Mouse (Mus musculus) gastrocnemius, adult 2 months (tissue): ENCODE measurements around the gene Tjp1. TPM values are rescaled to one million over a fixed set of nuclear protein-coding genes. Genes with fewer than 3 reads are reported as not detected.

ENCODE experiments used
- DNase-seq: peaks from one replicate; pipeline ENCODE4 v3.0.0; 2022
- H3K27ac ChIP-seq: fragments of 200-600 bp; 2 replicates; pipeline ENCODE4 v1.8.1; 2022; ENCODE audit warnings: mild to moderate bottlenecking
- H3K4me3 ChIP-seq: fragments of 200-600 bp; 2 replicates; pipeline ENCODE4 v1.8.1; 2022; ENCODE audit warnings: mild to moderate bottlenecking, moderate library complexity
- CTCF ChIP-seq: fragments of 200-600 bp; IDR thresholded peaks from 2 replicates; pipeline ENCODE4 v1.8.1; 2022; ENCODE audit warnings: antibody characterized with exemption, mild to moderate bottlenecking, moderate library complexity
- intact Hi-C: fragments of 180-260 bp; cut with DNase I; formaldehyde crosslinking; loops from one replicate; pipeline ENCODE4 v1.15.1; 2025
- total RNA-seq, 2 experiments: library from RNA; stranded (reverse); gene quantifications; 2 replicates each; pipeline ENCODE4 v1.2.3; 2021

Tjp1 gene
- total RNA-seq, 2 experiments from 2014 or later: 21.1 to 23.8 TPM

DNA sequence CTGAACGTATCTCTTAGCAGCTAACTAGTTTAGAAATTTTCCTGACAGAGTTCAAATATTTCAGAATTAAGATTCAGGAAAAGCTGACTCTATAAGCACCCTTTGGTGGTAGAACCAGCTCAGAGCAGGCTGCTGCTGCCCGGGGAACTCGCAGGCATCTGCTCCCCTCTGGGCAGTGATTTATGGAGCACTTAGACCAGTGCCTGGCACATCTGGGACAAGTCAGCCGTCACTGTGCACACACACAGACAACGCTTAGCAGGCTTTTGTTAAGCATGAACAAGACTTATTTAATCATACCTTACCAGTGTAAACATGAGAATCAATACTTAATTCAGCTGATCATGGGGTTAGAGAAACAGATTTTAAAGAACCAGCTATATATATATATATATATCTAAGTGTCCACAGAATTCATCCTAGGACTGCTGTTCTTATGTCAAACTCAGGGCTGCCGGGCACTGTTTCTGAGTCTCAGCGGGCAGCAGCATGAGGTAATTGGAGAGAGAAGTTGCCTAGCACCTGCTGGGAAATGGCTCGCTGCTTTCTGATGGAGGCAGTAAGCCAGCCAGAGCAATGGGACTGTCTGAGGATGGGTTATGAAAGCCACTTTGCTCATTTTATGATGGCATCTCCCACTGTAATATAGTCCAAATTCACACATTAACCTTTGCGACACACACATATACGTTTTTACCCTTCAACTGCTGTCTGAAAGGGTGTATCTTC lies 14.0 kb downstream of the Tjp1 start:
- TF ChIP-seq CTCF: no peak
- intact Hi-C loops: no loop called here
- DNase-seq: no peak
- Histone ChIP-seq H3K4me3 (no peak overlapping the region), H3K27ac (no peak overlapping the region)

- H3K27ac ChIP-seq: no peak overlapping the region
- intact Hi-C loops: no loop called here
- no peak for TF ChIP-seq CTCF
- DNase-seq: peak; percentile 36
- no peak overlapping the region for H3K4me3 ChIP-seq
Measured at GRCm38 (mm10) chr7:65509357-65509756, 18.2 kb downstream of the Tjp1 start.

DNA sequence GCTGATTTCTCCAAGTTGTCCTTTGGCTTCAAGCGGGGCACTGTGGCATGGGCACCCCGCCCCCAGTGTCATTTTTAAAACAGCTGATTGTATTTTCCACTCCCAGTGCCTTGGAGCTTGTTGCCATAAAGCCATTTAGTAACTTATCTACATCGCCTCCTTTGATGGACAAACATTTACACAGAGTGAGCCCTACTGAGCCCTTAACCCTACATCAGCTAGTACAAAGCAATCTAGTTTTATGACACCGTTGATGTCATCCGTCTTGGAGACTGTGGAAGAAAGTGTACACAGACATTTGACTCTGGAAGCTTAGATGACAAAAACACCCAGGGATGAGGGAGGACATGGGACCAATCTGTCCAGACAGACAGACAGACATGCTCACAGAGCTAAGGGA lies 20.2 kb downstream of the Tjp1 start:
- no peak overlapping the region for H3K4me3 ChIP-seq
- no peak for DNase-seq
- no peak overlapping the region for H3K27ac ChIP-seq
- no peak for TF ChIP-seq CTCF
- intact Hi-C loops: no loop called here

GRCm38 (mm10) chr7:65502486-65503322 lies 24.9 kb downstream of the Tjp1 start:
- no peak overlapping the region for H3K27ac ChIP-seq
- intact Hi-C loops: no loop called here
- TF ChIP-seq CTCF: no peak
- H3K4me3 ChIP-seq: no peak overlapping the region
- no peak for DNase-seq

DNA sequence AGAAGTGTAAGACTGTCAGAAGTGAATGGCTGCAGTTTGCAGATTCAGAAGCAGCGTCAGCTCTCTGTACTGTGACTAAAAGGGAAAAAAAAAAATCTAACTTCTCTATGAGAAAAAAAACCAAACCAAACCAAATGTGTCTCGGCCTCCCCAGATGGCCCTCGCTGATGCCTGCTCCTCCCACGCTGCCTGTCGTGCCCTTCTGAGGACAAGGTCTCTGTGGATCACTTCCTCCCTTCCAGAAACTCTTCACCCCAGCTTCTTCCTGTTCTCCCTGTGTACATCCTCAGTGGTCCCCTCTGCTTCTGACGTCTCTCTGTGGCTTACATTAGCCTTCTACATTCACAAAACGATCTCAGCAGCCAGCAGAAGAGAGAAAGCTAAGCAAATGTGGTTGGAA lies 26.8 kb downstream of the Tjp1 start:
- intact Hi-C loops: no loop called here
- Histone ChIP-seq H3K27ac (no peak overlapping the region), H3K4me3 (no peak overlapping the region)
- DNase-seq: no peak
- TF ChIP-seq CTCF: no peak

DNA sequence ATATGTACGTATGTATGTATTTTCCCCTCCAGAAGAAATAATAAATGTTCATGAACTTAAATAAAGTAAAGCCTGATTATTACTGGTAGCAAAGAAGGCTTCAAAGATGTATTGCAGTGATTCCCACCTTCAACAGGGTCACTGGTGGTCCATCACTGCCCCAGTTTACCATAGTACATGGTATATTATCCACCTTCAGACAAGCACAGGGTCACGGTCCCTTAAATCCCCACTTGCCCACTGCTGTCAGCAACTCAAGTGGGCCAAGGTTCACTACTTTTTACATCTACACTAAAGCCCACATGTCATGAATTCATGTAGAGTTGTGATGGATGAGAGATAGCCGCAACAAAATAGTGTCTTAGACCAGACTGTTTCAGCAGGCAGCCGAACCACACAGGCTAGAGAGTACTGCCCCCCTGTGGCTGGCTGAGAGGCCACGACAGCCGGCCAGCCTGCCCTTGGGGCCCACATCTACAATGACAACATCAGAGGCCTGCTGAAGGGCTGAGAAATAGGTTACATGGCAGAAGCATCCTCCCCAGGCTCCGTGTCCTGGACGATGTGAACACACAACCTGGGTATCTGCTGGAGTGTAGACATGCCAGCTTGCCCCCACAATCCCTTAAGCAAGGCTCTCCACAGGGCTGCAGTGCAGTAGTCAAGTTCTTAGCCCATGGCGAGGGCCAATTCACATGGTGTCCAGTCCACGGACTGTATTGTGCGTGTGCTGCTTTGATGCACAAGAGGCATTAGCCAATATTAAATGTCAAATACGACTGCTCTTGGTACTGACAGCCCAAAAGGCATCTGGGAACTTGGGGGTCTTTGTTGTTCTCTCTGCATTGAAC lies 29.6 kb downstream of the Tjp1 start:
- intact Hi-C loops: loop anchor here (1.0 kb wide), 1 partner anchor 179 kb away; no protein-coding TSS in a partner anchor
- no peak overlapping the region for H3K4me3 ChIP-seq
- peak; percentile 81 for DNase-seq
- H3K27ac ChIP-seq: no peak overlapping the region
- TF ChIP-seq CTCF: peak; percentile 96; the same call in 1 of the 2 replicates

- no peak for TF ChIP-seq CTCF
- Histone ChIP-seq H3K4me3 (no peak overlapping the region), H3K27ac (no peak overlapping the region)
- no peak for DNase-seq
- intact Hi-C loops: no loop called here
Measured at GRCm38 (mm10) chr7:65490526-65490925, 37.1 kb downstream of the Tjp1 start.

- Histone ChIP-seq H3K4me3 (no peak overlapping the region), H3K27ac (no peak overlapping the region)
- TF ChIP-seq CTCF: no peak
- DNase-seq: no peak
- intact Hi-C loops: no loop called here
Measured at GRCm38 (mm10) chr7:65489742-65490141, 37.8 kb downstream of the Tjp1 start.

- no peak overlapping the region for H3K27ac ChIP-seq
- DNase-seq: no peak
- intact Hi-C loops: no loop called here
- TF ChIP-seq CTCF: no peak
- H3K4me3 ChIP-seq: no peak overlapping the region
Measured at GRCm38 (mm10) chr7:65489195-65489594, 38.4 kb downstream of the Tjp1 start.

DNA sequence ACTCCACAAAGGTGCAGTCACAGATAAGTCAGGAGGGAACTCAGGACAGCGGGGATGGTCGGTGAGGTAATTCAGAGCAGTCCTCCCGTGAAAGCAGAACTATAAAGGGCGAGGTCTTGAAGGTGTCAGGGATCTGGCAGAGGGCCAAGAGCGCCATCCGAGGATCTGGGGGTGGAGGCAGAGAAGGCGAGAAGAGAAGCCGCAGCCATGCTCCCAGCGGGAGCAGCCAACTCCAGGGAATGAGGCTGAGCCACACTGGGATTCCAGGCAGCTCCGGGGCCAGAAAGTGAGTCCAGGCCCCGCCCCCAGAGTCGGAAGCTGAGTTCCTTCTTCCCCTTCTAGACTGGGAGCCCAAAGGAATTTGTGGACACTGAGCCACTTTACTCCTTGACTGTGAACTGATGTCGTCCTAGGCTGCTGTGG lies 41.3 kb downstream of the Tjp1 start:
- peak; percentile 35 for DNase-seq
- Histone ChIP-seq H3K27ac (no peak overlapping the region), H3K4me3 (peak overlapping the region; percentile 55)
- intact Hi-C loops: no loop called here
- no peak for TF ChIP-seq CTCF

- Histone ChIP-seq H3K4me3 (no peak overlapping the region), H3K27ac (no peak overlapping the region)
- TF ChIP-seq CTCF: no peak
- intact Hi-C loops: no loop called here
- DNase-seq: no peak
Measured at GRCm38 (mm10) chr7:65484170-65484778, 43.3 kb downstream of the Tjp1 start.

DNA sequence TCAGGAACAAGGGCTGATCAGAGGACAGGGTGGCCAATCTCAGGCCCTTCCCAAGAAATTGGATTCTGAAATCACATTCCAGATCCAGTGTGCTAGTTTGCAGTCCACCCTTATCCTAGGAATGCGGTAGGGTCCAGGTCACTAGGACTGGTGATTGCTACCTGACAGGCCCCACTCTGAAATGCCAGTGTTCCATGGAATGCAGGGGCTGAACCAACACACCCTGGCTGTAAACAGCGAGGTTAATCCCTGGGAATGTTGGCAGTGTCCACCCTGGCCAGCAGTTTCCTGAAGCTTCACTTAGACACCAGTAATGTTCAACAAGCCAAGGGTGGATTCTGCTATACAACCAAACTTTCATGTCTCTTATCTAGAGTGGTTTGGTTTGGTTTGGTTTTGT lies 45.4 kb downstream of the Tjp1 start:
- intact Hi-C loops: no loop called here
- Histone ChIP-seq H3K4me3 (no peak overlapping the region), H3K27ac (no peak overlapping the region)
- TF ChIP-seq CTCF: no peak
- DNase-seq: no peak
